Mouse (Mus musculus) kidney, adult 2 months (tissue): ENCODE data around the gene Mb21d2.

ENCODE experiments used
- CTCF ChIP-seq: fragments of 200-500 bp; conservative IDR thresholded peaks from 2 replicates; pipeline ENCODE4 v1.5.1; 2011; ENCODE audit warnings: low read depth, mild to moderate bottlenecking, control low read depth, low read length, moderate library complexity, mixed read lengths; ENCODE audit not compliant: insufficient read depth, insufficient read length
- POLR2A ChIP-seq: fragments of 200-500 bp; IDR thresholded peaks from one replicate; pipeline ENCODE4 v1.6.1; 2011; ENCODE audit warnings: low read depth, low read length, control low read depth

DNA sequence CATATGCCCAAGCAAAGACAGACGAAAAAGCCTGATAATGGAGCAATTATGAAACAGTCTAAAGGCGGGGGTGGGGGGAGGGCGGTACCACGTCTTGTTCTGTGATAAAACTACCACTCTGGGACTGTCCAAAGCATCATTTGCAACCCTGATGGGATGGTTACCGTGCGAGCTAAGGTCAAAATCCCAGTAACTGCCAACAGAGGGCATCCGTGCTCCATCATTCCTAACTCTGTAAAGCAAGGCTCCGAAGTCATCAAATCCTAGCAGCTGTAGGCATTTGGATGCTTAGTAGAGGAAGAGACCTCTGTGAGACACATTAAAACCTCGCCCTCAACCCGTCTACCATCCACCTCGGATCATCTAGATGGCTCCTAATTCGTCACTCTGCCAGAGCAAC, 91.5 kb downstream of the Mb21d2 start:
- TF ChIP-seq POLR2A: no peak
- peak; percentile 88 for TF ChIP-seq CTCF
